Mouse (Mus musculus): ENCODE data around the gene Pds5a.

Pds5a gene

DNA sequence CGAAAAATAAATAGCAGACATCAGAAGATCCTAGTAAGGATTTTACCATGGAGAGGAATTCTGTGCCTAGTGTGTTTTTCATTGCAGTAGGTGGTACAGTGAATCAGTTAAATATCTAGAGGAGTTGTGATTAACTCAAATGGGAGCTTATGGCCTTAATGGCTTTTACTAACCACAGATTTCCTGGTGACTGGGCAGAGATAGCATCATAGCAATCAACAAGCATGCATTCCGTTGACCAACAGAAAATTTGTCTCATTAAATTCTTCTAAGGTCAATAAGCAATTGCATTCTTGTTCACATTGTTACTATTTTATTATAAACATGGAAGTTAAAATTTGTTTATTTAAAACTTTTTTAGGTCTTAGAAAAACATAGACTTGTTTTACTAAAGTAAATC, 132.6 kb downstream of the Pds5a start:
- no peak for DNase-seq (ENCODE audit: low read depth)

DNA sequence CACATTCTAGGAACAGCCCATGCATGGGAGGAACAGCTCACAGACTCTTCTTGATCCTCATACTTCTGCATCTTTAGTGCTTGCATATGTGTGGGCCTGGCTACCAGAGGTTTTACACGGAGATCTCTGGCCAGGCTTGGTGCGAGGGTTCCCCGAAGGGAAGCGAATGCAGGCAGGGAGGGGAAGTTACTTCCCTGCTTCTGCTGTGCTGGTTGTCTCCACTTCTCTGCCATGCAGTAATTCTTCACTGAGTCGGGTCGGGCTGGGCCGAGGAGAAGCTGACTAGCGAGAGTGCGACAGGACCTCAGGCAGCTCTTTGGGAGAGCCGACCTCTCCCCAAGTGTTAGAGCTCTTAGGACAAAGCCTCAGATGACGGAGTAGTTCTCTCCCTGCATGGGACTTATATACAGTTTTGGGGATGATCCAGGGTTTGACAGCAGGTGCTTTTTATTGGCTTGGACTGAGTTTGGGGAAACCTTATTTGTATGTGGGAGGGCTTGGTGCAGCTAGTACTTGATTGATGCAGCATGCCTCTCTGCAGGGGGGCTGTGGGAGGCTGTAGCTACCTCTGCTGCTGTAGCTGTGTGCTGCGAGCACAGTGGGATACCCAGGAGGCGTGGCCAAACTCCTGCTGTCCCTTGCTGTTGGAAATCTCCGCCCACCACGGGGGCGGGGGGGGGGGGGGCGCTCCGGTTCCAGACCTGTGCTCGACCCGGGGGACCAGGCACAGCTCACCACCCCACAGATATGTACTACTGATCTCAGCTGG, 136.8 kb downstream of the Pds5a start:
- no peak for DNase-seq (ENCODE audit: low read depth)

DNA sequence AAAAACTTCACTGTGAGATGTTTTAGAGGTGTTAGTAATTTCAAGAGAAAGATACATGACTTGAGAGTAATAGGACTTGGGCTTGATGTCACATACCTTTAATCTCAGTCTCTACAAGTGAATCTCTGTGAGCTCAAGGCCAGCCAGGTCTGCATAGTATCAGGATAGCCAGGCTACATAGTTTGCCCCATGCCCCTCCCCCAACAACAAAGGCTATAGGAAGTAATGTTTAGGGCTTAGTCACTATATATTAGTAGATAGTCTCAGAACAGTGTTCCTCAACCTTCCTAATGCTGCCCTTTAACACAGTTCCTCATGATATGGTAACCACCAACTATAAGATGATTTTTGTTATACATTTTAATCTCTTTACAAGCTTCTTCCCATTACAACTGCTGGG, 141.0 kb downstream of the Pds5a start:
- DNase-seq (ENCODE audit: low read depth), result no peak

Measured in naive thymus-derived CD4-positive, alpha-beta T cell, adult 2 months (primary cell).